Mouse (Mus musculus) hindbrain, embryonic 15.5 days (tissue): ENCODE measurements at regions not wholly inside any gene's neighbourhood (a gene's known extent, or its start where the extent isn't known, plus 50 kb on each side); places are given as distances from the start of the nearest gene placed in this dataset.

Experiments
- ATAC-seq: fragments of 200-750 bp; cut with Nextera tagmentation; 2 replicates; pipeline ENCODE4 v1.8.0; 2017; ENCODE audit warnings: low read depth, moderate number of reproducible peaks, moderate TSS enrichment; ENCODE audit not compliant: low FRiP score
- H3K27ac ChIP-seq: fragments of 300-500 bp; sonication (generic); replicated peaks from 2 replicates; pipeline ENCODE4 v1.5.1; 2015; ENCODE audit warnings: mild to moderate bottlenecking, inconsistent platforms
- H3K27me3 ChIP-seq: fragments of 300-500 bp; sonication (generic); 2 replicates; pipeline ENCODE4 v1.6.1; 2015; ENCODE audit warnings: control low read depth, inconsistent platforms
- H3K36me3 ChIP-seq: fragments of 300-500 bp; sonication (generic); 2 replicates; pipeline ENCODE4 v1.6.1; 2015; ENCODE audit warnings: control low read depth, inconsistent platforms
- H3K4me1 ChIP-seq: fragments of 300-500 bp; sonication (generic); replicated peaks from 2 replicates; pipeline ENCODE4 v1.6.1; 2015; ENCODE audit warnings: control low read depth, inconsistent platforms
- H3K4me2 ChIP-seq: fragments of 300-500 bp; sonication (generic); 2 replicates; pipeline ENCODE4 v1.6.1; 2015; ENCODE audit warnings: moderate library complexity, mild to moderate bottlenecking, inconsistent platforms
- H3K4me3 ChIP-seq: fragments of 300-500 bp; sonication (generic); 2 replicates; pipeline ENCODE4 v1.5.1; 2015; ENCODE audit warnings: mild to moderate bottlenecking, inconsistent platforms
- H3K9ac ChIP-seq: fragments of 300-500 bp; sonication (generic); 2 replicates; pipeline ENCODE4 v1.6.1; 2015; ENCODE audit warnings: inconsistent platforms
- H3K9me3 ChIP-seq: fragments of 300-500 bp; sonication (generic); 2 replicates; pipeline ENCODE4 v1.6.1; 2016; ENCODE audit warnings: control low read depth, inconsistent platforms
- WGBS: fragments of 180-500 bp; shearing (Covaris S2); methylation state at CpG from one replicate; pipeline ENCODE4 v1.1.7; 2015; 5-methylcytosine and 5-hydroxymethylcytosine counted together

DNA sequence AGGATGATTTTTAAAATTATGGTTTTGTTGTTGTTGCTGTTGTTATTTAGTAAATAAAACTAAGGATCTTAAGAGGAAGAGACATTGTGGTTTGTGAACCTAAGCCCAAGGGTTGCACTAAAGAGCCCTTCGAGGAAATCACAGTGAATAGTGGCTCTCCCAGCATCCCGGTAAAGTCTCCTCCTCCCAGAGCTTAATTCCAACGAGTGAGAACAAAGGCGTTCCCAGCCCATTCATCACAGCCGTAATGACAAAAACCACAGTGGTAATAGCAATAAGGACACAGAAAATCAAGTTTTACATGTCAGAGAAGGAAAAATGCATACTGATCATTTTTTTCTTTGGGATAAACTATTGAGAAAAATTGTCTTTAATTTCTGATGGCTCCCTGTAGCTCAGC lies 56.3 kb upstream of the Cd180 start:
- 12% methylated on average over 5 of the region's 5 CpGs for WGBS

DNA sequence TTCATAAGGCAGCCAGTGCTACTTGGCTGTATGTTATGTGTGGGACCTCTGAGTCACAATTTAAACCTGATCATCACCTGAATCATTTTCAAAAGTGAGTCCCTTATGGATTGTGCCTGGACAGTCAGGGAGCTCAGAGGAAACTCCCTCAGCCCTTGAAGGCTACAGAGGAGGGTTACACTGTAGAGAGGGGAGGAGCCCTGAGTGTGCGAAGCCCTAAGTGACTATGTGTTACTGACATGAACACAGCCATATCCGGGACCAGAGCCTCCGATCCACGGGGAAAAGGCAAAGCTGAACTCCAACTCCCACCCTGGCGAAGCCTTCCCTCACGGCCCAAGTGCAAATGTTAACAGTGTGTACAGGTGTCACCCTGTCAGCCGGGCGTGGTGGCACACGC lies 53.7 kb upstream of the Cd180 start:
- Histone ChIP-seq H3K4me3 (no peak overlapping the region), H3K36me3 (no peaks in the 10 kb centered on the region), H3K4me1 (peaks cover 8% of the 10 kb centered on the region), H3K27ac (no peak overlapping the region), H3K9me3 (no peaks in the 10 kb centered on the region), H3K9ac (no peak overlapping the region), H3K4me2 (no peak overlapping the region), H3K27me3 (no peaks in the 10 kb centered on the region)
- ATAC-seq, result 0 out of 2 replicates have a peak, but pooled peaks have one; percentile 48
- WGBS, result 96% methylated on average over 9 of the region's 9 CpGs

More for the DNA sequence above, 56.3 kb upstream of the Cd180 start:
- no peaks in the 10 kb centered on the region for H3K9me3 ChIP-seq
- H3K4me3 ChIP-seq, result no peak overlapping the region
- ATAC-seq, result no peak
- no peak overlapping the region for H3K9ac ChIP-seq
- no peak overlapping the region for H3K4me2 ChIP-seq
- H3K27me3 ChIP-seq, result 0 out of 2 replicates have a peak, but pooled peaks cover 2% of the 10 kb centered on the region
- no peak overlapping the region for H3K27ac ChIP-seq
- no peaks in the 10 kb centered on the region for H3K36me3 ChIP-seq
- H3K4me1 ChIP-seq, result no peaks in the 10 kb centered on the region

DNA sequence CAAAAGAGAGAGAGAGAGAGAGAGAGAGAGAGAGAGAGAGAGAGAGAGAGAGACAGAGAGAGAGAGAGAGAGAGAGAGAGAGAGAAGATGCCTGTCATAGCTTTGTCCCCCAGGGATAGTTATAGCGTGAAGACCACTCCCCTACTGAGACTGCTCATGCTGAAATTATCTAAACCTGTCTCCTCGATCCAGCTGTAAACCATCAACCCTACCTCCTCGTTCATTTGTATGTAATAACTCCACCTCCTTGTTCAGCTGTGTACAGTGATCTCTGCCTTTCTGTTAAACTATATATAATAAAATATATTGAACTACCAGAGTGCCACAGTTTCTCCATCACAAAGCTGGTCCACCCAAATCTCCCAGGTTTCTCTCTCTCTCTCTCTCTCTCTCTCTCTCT lies 53.2 kb upstream of the Cd180 start:
- ATAC-seq, result no peak
- Histone ChIP-seq H3K9ac (no peak overlapping the region), H3K4me2 (no peak overlapping the region), H3K27me3 (no peaks in the 10 kb centered on the region), H3K9me3 (no peaks in the 10 kb centered on the region), H3K4me1 (peaks cover 12% of the 10 kb centered on the region), H3K4me3 (no peak overlapping the region), H3K36me3 (no peaks in the 10 kb centered on the region), H3K27ac (no peak overlapping the region)
- 49% methylated on average over 3 of the region's 3 CpGs for WGBS
